Mouse (Mus musculus) ovary, adult 18-20 months (tissue): ENCODE measurements around the gene Olfr20.
"Not testable (repeated sequence)": the region's sequence is repeated elsewhere in the genome, so short reads cannot be mapped to it uniquely, and the experiment has no call there.

ENCODE experiments used
- DNase-seq: peaks from one replicate; pipeline ENCODE4 v3.0.0; 2022; ENCODE audit warnings: low spot score, mixed read lengths

Olfr20 gene

DNA sequence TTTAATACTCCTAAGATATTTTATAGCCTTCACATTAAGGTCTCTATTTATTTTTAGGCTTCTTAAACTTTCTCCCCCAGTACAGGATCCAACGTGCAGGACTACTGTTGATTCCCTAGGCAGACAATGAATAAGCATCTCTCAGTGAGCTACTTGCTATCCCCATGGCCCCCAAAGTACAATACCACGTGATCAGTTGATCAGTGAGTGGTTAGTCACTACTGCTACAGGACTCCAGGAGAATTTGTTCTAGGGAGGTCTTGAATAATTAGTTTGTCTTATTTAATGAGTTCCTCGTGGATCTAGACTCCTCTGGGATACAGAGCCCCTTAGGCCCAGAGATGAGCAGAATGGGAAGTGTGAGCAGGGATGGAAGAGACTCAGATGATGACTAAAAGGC, at the start of gene Olfr20:
Gene Olfr20 (plus strand): TSS at position 301 of the 400 bp plus-strand sequence.
- no peak for DNase-seq

DNA sequence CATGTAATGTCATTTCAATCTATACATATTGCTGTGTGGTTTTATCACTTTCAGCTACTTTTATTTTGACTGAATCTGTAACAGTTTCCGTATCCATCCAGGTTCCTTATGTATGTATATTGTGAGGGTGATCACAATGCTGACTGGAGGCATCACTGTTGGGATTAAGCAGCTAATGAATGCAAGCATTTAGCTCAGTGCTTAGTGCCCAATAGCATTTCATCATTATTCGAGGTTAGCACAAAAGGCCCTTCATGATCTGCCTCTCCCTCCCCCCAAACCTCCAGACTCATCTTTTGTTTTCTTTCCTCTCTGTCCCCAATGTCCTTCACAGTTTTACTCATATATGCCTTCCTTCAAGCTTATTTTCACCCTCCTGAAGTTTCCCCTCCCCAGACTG, 47.5 kb upstream of the Olfr20 start:
- DNase-seq = no peak

DNA sequence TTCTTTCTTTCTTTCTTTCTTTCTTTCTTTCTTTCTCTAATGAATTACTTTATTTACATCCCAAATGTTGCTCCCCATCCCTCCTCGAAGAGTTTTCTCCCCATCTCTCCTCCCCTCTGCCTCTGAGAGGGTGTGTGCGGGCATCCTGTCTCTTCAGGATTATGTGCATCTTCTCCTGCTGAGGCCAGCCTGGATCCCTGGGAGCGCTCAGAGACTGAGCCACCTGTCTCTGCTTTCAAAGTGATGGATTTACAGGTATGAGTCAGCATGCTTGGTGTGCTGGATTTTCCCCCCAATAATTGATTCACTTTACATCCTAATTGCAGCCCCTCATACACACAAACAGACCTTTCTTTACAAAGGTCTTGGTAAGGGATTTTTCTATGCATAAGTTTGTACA, 34.6 kb upstream of the Olfr20 start:
- no peak for DNase-seq

DNA sequence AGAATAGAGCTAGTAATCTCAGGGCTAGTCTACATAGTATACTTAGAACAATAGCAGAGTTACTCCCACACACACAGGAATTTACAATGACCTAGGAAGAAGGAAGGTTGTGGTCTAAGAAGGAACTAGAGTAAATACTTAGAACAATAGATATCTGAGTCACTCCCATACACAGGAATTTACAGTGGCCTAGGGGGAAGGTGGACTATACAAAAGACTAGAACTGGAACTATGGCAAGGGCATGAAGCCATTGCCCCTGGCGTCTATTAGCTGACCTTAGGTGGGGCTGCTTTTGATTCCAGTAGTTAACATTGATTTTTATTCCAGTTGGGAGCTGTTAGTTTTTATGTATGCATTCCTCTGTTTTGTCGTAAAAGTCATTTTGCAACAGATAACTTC, 32.0 kb upstream of the Olfr20 start:
- DNase-seq = not testable (repeated sequence)

DNA sequence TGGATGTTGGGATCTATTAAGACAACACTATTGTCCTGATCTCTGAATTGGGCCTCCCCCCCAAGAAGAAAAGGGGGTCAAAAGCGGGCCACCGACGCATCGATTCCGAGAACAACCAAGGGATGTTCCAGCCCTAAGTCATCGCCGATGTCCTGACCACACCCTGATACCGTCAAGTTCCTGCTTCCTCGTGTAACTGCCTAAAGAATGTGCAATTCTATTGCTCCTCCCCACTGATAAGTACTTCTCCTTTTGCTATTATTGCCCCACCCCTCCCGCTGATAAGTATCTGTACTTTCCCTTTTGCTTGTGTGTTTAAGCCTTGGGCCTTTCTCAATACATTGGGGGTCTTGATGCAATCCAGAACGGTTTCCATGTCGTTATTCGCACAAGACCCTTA, 29.5 kb upstream of the Olfr20 start:
- not testable (repeated sequence) for DNase-seq

DNA sequence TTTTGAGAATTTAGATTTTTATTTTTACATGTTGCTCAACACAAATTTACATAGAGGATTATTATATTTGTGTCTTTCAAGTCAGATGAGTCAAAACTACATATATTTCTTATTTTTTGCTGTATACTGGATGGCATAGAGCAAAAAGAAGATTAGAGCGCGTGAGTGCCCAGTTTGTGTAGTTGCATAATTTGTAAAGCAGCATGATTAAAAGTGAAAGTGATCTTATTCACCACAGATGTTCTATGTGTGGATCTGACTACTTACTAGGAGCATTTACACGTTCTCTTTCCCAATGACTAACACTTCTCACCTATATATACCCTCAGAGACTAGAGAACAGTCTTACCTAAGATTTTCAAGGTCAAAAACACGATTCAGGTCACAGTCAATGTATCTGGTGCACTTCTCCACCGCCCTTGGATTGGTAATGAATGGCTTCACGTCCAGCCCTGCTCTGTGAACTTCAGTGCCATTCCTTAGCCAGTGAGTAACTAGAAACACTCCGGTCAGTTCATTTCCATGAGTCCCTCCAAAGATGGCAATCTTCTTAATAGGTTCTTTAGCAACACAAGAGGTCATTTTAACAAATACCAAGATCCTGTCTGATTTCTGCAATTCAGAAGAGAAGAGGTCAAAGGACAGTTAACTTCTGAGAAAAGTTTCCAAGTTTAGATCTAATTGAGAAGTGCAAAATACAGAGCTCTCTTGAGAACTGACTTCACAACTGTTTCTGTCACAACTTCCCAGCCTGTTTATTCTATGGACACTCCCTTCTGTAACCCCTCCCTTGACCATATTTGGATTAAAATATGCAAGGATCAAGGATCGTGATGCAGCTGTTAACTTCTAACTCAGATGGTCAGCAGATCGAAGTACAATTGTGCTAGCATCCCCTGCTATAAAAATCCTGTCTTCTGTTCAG, 26.4 kb upstream of the Olfr20 start:
- DNase-seq = no peak

DNA sequence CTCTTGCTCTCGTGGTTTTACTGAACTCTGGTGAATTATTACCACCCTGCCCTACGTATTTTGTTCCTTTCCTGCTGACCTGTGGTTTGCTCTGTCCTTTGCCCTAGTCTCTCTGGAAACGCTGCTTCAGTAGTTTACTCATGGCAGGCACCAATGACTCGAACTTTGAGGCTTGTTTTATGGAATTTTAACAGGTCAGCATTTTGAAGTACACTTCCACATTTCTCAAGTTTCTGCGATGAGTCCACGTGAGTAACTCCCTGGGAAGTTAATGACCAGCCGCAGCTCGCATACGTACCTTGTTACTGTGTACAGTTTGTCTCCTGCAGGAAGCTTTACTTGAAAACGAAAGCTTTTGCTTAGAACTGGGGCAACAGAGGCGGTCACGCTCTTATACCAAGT, 24.1 kb upstream of the Olfr20 start:
- DNase-seq = no peak

DNA sequence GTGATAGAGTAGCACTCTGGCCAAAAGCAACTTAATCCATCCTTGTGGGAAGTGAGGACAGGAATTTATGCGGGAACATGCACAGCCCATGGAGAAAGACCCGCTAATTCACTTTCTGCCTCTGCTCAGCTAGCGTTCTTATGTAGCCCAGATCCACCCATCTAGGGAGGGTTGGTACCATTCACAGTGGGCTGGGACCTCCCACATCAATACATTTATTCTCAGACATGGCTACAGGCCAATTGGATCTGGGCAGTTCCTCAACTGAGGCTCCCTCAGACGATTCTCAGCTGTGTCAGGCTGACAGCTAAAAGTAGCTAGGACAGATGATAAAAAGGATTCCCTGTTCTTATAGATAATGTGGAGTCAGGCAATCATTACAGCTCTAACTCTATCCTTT, 23.2 kb upstream of the Olfr20 start:
- DNase-seq = no peak

DNA sequence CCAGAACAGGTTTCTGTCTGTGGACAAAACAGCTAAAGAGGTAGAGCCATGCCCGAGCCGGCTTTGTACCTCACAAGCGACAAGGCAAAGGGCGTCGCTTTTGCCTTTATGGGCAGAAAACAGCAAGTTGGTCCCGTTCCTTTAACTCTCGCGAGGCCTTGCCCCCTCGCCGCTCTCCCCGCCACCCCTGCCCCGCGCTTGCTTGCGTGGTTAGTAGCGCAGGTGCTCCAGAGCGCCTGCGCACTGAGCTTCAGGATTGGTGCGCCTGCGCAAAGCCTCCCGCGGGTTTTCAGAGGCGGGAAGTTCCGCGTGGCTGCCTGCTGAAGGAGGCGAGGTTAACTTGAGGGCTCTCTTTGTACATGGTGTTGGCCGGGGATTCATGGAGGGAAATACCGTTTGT, 21.1 kb upstream of the Olfr20 start, which contains the start of the genes Aspa, Gm49340 and Spata22:
Gene Aspa (minus strand): TSS at position 155 of the 400 bp plus-strand sequence.
Gene Gm49340 (plus strand): TSS at position 300 of the 400 bp plus-strand sequence.
Gene Spata22 (plus strand): TSS at position 300 of the 400 bp plus-strand sequence.
- no peak for DNase-seq

DNA sequence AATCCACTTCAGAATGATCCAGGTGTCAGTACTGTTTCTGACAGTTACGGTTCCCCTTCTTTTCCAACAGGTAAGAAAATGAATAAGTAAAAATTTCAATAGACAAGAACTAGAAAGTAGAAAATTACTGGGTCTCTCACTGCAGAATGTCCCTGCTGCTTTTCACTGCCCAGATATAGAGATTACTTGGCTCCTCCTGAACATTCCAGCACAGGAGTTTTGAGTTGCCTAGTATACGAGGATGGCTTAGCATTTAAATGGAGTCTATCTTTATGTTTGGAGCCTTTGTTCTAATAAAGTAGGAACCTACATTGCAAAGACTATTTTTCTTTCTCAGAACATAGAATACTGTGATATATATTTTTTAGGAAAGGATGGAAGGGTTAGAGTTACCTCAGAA, 17.2 kb upstream of the Olfr20 start:
- DNase-seq = no peak

DNA sequence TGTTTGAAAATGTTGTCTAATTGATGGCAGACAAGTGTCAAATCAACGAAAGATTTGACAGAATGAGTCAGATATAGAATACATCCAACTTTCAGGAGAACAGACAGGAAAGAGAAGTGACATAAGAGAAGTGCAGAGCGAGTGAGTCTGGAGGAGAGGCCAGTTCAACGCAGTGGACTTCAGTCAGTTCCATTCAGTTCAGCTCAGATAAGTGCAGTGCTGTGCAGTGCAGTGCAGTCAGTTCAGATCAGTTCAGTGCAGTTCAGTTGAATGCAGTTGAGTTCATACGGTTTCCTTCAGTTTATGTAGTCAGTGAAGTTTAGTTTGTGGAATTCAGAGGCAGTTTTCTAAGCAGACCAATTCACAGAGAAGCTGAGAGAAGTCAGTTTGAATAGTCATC, 13.7 kb upstream of the Olfr20 start:
- no peak for DNase-seq

DNA sequence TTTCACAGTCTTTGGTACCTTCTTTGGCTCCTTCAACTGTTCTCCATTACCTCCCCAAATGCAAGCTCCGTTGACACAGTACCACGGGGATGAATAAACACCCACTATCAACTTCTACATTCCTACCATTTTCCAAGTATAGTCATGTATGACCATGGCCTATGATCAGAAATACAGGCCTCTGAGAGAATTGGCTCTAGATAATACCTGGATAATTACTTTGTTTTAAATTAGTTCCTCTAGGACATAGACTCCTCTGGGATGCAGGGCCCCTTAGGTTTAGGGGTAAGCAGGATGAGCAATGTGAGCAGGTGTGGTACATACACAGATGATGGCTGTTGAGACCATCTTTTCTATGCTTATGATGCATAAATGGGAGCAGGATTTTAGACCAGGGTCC, 20.4 kb downstream of the Olfr20 start, which contains the start of gene Olfr376:
Gene Olfr376 (plus strand): TSS at position 301 of the 400 bp plus-strand sequence.
- DNase-seq = no peak

DNA sequence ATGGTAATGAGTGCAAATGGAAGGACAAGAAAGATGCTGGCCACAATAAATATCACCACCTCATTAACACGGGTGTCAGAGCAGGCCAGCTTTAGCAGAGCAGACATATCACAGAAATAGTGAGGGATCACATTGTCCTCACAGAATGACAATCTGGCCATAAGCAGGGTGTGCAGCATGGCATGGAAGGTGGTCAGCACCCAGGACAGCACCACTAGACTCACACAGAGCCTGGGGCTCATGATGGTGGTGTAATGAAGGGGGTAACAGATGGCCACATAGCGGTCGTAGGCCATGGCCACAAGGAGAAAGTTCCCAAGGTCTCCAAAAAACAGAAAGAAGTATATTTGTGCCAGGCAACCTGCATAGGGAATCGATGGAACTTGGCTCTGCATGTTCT, 44.8 kb downstream of the Olfr20 start:
- DNase-seq = no peak

DNA sequence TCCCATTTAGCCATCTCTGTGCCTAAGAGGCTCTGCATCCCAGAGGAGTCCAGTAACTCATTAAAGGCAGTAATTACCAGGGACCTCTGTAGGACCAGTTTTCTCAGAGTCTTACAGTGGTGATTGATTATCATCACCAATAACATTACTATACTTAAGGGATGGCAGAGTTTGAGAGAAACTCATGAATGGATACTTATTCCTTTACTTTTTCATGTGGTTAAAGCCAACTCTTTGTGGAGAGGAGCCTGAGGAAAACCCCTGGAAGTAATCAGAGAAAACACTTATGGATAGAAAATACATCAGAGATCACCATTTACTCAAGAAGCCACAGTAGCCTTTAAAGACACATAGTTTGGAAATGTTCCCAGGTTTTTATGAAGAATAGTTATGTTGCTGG, 48.9 kb downstream of the Olfr20 start, which contains the start of gene Olfr1:
Gene Olfr1 (minus strand): TSS at position 101 of the 400 bp plus-strand sequence.
- no peak for DNase-seq
